Comparison of ENCODE assay signal across 12 mouse cellular contexts in genomic region chr10:88797452-88797851, GRCm38 (mm10).
"Had no signal": no experiment of that assay in that cellular context is flagged by ENCODE, and none has a peak within 500 bp of the region (broad histone marks: within the 10 kb centered on the region; RNA-seq: fewer than 3 reads in every experiment).

No protein-coding gene starts in this region.

- H3K9me3 ChIP-seq: midbrain, embryonic 12.5 days; neural tube, embryonic 12.5 days had no signal

- H3K4me3 ChIP-seq: midbrain, embryonic 12.5 days; neural tube, embryonic 12.5 days had no signal

- H3K27me3 ChIP-seq: midbrain, embryonic 12.5 days; neural tube, embryonic 12.5 days had no signal

- H3K4me1 ChIP-seq: midbrain, embryonic 12.5 days; neural tube, embryonic 12.5 days had no signal

- H3K27ac ChIP-seq: liver, embryonic 14.5 days; midbrain, embryonic 12.5 days; neural tube, embryonic 12.5 days had no signal

- H3K9ac ChIP-seq: liver, embryonic 14.5 days; lung, embryonic 14.5 days; midbrain, embryonic 12.5 days; neural tube, embryonic 12.5 days had no signal

- DNase-seq: lung, embryonic 14.5 days; lung, postnatal 10 days; lung, postnatal 4 days; midbrain, embryonic 14.5 days; right cerebral cortex, postnatal 14 days; spleen, adult 18-20 months; thymus, adult 18-20 months; thymus, postnatal 14 days; thymus, postnatal 36 days had no signal

- H3K4me2 ChIP-seq: lung, embryonic 14.5 days; midbrain, embryonic 12.5 days; neural tube, embryonic 12.5 days had no signal
